Mouse (Mus musculus): ENCODE measurements around the gene Ldlrap1. TPM values are rescaled to one million over a fixed set of nuclear protein-coding genes. Genes with fewer than 3 reads are reported as not detected.
A peak's percentile ranks its signal among the peaks of the same experiment; 100 is the strongest.

Gene Ldlrap1
- 21.2 and 22.2 TPM in 2 replicates for polyA plus RNA-seq (2014; fragmentation: Nextera tagmentation; extraction: Ambion mirVana)

- Histone ChIP-seq H3K9me3 (ENCODE audit: low read depth, low read length) (no peaks in the 10 kb centered on the region), H3K27me3 (ENCODE audit: insufficient read depth, low read length) (no peaks in the 10 kb centered on the region), H3K4me2 (peak within 1 kb of the TSS; percentile 95), H3K4me1 (ENCODE audit: insufficient read depth) (peaks cover 29% of the 10 kb centered on the region), H3K4me3 (ENCODE audit: low read depth, low read length) (peak within 1 kb of the TSS; percentile 74), H3K36me3 (ENCODE audit: insufficient read depth) (no peaks in the 10 kb centered on the region), H3K9ac (peak within 1 kb of the TSS; percentile 77), H3K27ac (ENCODE audit: low read depth) (peak within 1 kb of the TSS; percentile 19; the same call in 1 of the 2 replicates)
- ATAC-seq (ENCODE audit: insufficient read depth) (peak; percentile 79), DNase-seq (peak; percentile 92)
- no peak for TF ChIP-seq CTCF (IDR thresholded peaks at IDR 0.05; ENCODE audit: low read depth)
- under 1% methylated on average over 78 of the region's 80 CpGs for WGBS
Measured at GRCm38 (mm10) chr4:134767426-134768225, at the start of gene Ldlrap1. Ldlrap1 (minus strand) TSS chr4:134768024.

- DNase-seq (no peak), ATAC-seq (ENCODE audit: insufficient read depth) (no peak)
- H3K36me3 ChIP-seq (ENCODE audit: insufficient read depth): peaks cover 51% of the 10 kb centered on the region
- H3K4me1 ChIP-seq (ENCODE audit: insufficient read depth): no peaks in the 10 kb centered on the region
- H3K27ac ChIP-seq (ENCODE audit: low read depth): no peak overlapping the region
- TF ChIP-seq CTCF (IDR thresholded peaks at IDR 0.05; ENCODE audit: low read depth): no peak
- H3K9ac ChIP-seq: no peak overlapping the region
- no peaks in the 10 kb centered on the region for H3K9me3 ChIP-seq (ENCODE audit: low read depth, low read length)
- H3K27me3 ChIP-seq (ENCODE audit: insufficient read depth, low read length): no peaks in the 10 kb centered on the region
- no peak overlapping the region for H3K4me3 ChIP-seq (ENCODE audit: low read depth, low read length)
- 90% methylated on average over 4 of the region's 4 CpGs for WGBS
- no peak overlapping the region for H3K4me2 ChIP-seq
Measured at GRCm38 (mm10) chr4:134814229-134814571, 46.4 kb upstream of the Ldlrap1 start.

GRCm38 (mm10) chr4:134813406-134814228 is 45.8 kb upstream of the Ldlrap1 start:
- H3K4me2 ChIP-seq: no peak overlapping the region
- no peaks in the 10 kb centered on the region for H3K27me3 ChIP-seq (ENCODE audit: insufficient read depth, low read length)
- no peaks in the 10 kb centered on the region for H3K9me3 ChIP-seq (ENCODE audit: low read depth, low read length)
- H3K4me1 ChIP-seq (ENCODE audit: insufficient read depth): no peaks in the 10 kb centered on the region
- ATAC-seq (ENCODE audit: insufficient read depth): no peak
- H3K4me3 ChIP-seq (ENCODE audit: low read depth, low read length): no peak overlapping the region
- DNase-seq: no peak
- no peak overlapping the region for H3K27ac ChIP-seq (ENCODE audit: low read depth)
- no peak overlapping the region for H3K9ac ChIP-seq
- TF ChIP-seq CTCF (IDR thresholded peaks at IDR 0.05; ENCODE audit: low read depth): no peak
- peaks cover 57% of the 10 kb centered on the region for H3K36me3 ChIP-seq (ENCODE audit: insufficient read depth)
- WGBS: 87% methylated on average over 17 of the region's 17 CpGs

- ATAC-seq (ENCODE audit: insufficient read depth) (no peak), DNase-seq (peak; percentile 48)
- no peaks in the 10 kb centered on the region for H3K4me1 ChIP-seq (ENCODE audit: insufficient read depth)
- no peaks in the 10 kb centered on the region for H3K9me3 ChIP-seq (ENCODE audit: low read depth, low read length)
- H3K36me3 ChIP-seq (ENCODE audit: insufficient read depth): peaks cover 92% of the 10 kb centered on the region
- H3K4me3 ChIP-seq (ENCODE audit: low read depth, low read length): no peak overlapping the region
- H3K27me3 ChIP-seq (ENCODE audit: insufficient read depth, low read length): no peaks in the 10 kb centered on the region
- H3K27ac ChIP-seq (ENCODE audit: low read depth): no peak overlapping the region
- no peak for TF ChIP-seq CTCF (IDR thresholded peaks at IDR 0.05; ENCODE audit: low read depth)
- no peak overlapping the region for H3K9ac ChIP-seq
- WGBS: 44% methylated on average over 5 of the region's 5 CpGs
- no peak overlapping the region for H3K4me2 ChIP-seq
Measured at GRCm38 (mm10) chr4:134804765-134805164, 36.9 kb upstream of the Ldlrap1 start.

GRCm38 (mm10) chr4:134802765-134803164 is 34.9 kb upstream of the Ldlrap1 start:
- 61% methylated on average over 3 of the region's 3 CpGs for WGBS
- peaks cover 72% of the 10 kb centered on the region for H3K36me3 ChIP-seq (ENCODE audit: insufficient read depth)
- no peaks in the 10 kb centered on the region for H3K9me3 ChIP-seq (ENCODE audit: low read depth, low read length)
- no peak overlapping the region for H3K4me3 ChIP-seq (ENCODE audit: low read depth, low read length)
- no peaks in the 10 kb centered on the region for H3K4me1 ChIP-seq (ENCODE audit: insufficient read depth)
- no peaks in the 10 kb centered on the region for H3K27me3 ChIP-seq (ENCODE audit: insufficient read depth, low read length)
- TF ChIP-seq CTCF (IDR thresholded peaks at IDR 0.05; ENCODE audit: low read depth): no peak
- H3K9ac ChIP-seq: no peak overlapping the region
- H3K27ac ChIP-seq (ENCODE audit: low read depth): no peak overlapping the region
- ATAC-seq (ENCODE audit: insufficient read depth) (no peak), DNase-seq (no peak)
- no peak overlapping the region for H3K4me2 ChIP-seq

- H3K9ac ChIP-seq: no peak overlapping the region
- H3K4me3 ChIP-seq (ENCODE audit: low read depth, low read length): no peak overlapping the region
- TF ChIP-seq CTCF (IDR thresholded peaks at IDR 0.05; ENCODE audit: low read depth): no peak
- no peak overlapping the region for H3K4me2 ChIP-seq
- 90% methylated on average over 10 of the region's 10 CpGs for WGBS
- H3K9me3 ChIP-seq (ENCODE audit: low read depth, low read length): no peaks in the 10 kb centered on the region
- ATAC-seq (ENCODE audit: insufficient read depth): no peak
- DNase-seq: no peak
- H3K4me1 ChIP-seq (ENCODE audit: insufficient read depth): 0 out of 2 replicates have a peak, but pooled peaks cover 3% of the 10 kb centered on the region
- no peak overlapping the region for H3K27ac ChIP-seq (ENCODE audit: low read depth)
- no peaks in the 10 kb centered on the region for H3K27me3 ChIP-seq (ENCODE audit: insufficient read depth, low read length)
- H3K36me3 ChIP-seq (ENCODE audit: insufficient read depth): peaks cover 66% of the 10 kb centered on the region
Measured at GRCm38 (mm10) chr4:134802155-134802554, 34.3 kb upstream of the Ldlrap1 start.

- H3K27me3 ChIP-seq (ENCODE audit: insufficient read depth, low read length): no peaks in the 10 kb centered on the region
- TF ChIP-seq CTCF (IDR thresholded peaks at IDR 0.05; ENCODE audit: low read depth): no peak
- ATAC-seq (ENCODE audit: insufficient read depth) (no peak), DNase-seq (no peak)
- H3K36me3 ChIP-seq (ENCODE audit: insufficient read depth): peaks cover 52% of the 10 kb centered on the region
- no peak overlapping the region for H3K4me2 ChIP-seq
- H3K9ac ChIP-seq: no peak overlapping the region
- no peaks in the 10 kb centered on the region for H3K9me3 ChIP-seq (ENCODE audit: low read depth, low read length)
- 0 out of 2 replicates have a peak, but pooled peaks cover 4% of the 10 kb centered on the region for H3K4me1 ChIP-seq (ENCODE audit: insufficient read depth)
- no peak overlapping the region for H3K4me3 ChIP-seq (ENCODE audit: low read depth, low read length)
- no peak overlapping the region for H3K27ac ChIP-seq (ENCODE audit: low read depth)
- 67% methylated on average over 10 of the region's 10 CpGs for WGBS
Measured at GRCm38 (mm10) chr4:134800693-134801092, 32.9 kb upstream of the Ldlrap1 start.

Data from lung, embryonic 14.5 days (tissue).